Mouse (Mus musculus) spleen, postnatal 14 days (tissue): ENCODE measurements around the gene Rnf121.

ENCODE experiments used
- DNase-seq, 2 experiments: peaks; one replicate each; pipeline ENCODE4 v3.0.0; 2021 to 2022; ENCODE audit warnings: low spot score in 2 of 2

Gene Rnf121

GRCm38 (mm10) chr7:102065046-102065891 is at the start of gene Rnf121, which contains the start of the genes Xndc1 and Xntrpc:
Gene Rnf121 (minus strand): TSS chr7:102065469.
Gene Xndc1 (plus strand): TSS chr7:102065511.
Gene Xntrpc (plus strand): TSS chr7:102065713.
- DNase-seq: peak; percentile 79 to 86

GRCm38 (mm10) chr7:102113151-102113729 is 48.0 kb upstream of the Rnf121 start:
- DNase-seq: no peak

GRCm38 (mm10) chr7:102109746-102110145 is 44.5 kb upstream of the Rnf121 start:
- no peak for DNase-seq

GRCm38 (mm10) chr7:102109171-102109570 is 43.9 kb upstream of the Rnf121 start, which contains the start of gene Art5:
Gene Art5 (minus strand): TSS chr7:102109489.
- DNase-seq: no peak

- no peak for DNase-seq
These were observed 42.9 kb upstream of the Rnf121 start for GRCm38 (mm10) chr7:102108206-102108605.

GRCm38 (mm10) chr7:102106700-102107141 is 41.5 kb upstream of the Rnf121 start:
- no peak for DNase-seq

- no peak for DNase-seq
These were observed 38.9 kb upstream of the Rnf121 start for GRCm38 (mm10) chr7:102104126-102104525.

GRCm38 (mm10) chr7:102103555-102103954 is 38.3 kb upstream of the Rnf121 start:
- no peak for DNase-seq

GRCm38 (mm10) chr7:102102696-102103095 is 37.4 kb upstream of the Rnf121 start:
- no peak for DNase-seq

GRCm38 (mm10) chr7:102102241-102102640 is 37.0 kb upstream of the Rnf121 start:
- DNase-seq: no peak

- no peak for DNase-seq
These were observed 36.2 kb upstream of the Rnf121 start, which contains the start of gene Art1 for GRCm38 (mm10) chr7:102101487-102101886. Gene Art1 (plus strand): TSS chr7:102101743.

GRCm38 (mm10) chr7:102100868-102101267 is 35.6 kb upstream of the Rnf121 start:
- DNase-seq: no peak

- peak in 1 of 2 experiments; percentile 13 for DNase-seq
These were observed 34.7 kb upstream of the Rnf121 start for GRCm38 (mm10) chr7:102099760-102100661.

GRCm38 (mm10) chr7:102087336-102087735 is 22.1 kb upstream of the Rnf121 start:
- no peak for DNase-seq

GRCm38 (mm10) chr7:102084041-102084696 is 18.9 kb upstream of the Rnf121 start:
- no peak for DNase-seq

GRCm38 (mm10) chr7:102082816-102083215 is 17.5 kb upstream of the Rnf121 start, which contains the start of gene Trpc2:
Gene Trpc2 (plus strand): TSS chr7:102083116.
- no peak for DNase-seq

- DNase-seq: no peak
These were observed 16.5 kb upstream of the Rnf121 start for GRCm38 (mm10) chr7:102081784-102082183.

- no peak for DNase-seq
These were observed 15.0 kb upstream of the Rnf121 start for GRCm38 (mm10) chr7:102080311-102080710.

GRCm38 (mm10) chr7:102078517-102078916 is 13.2 kb upstream of the Rnf121 start:
- DNase-seq: no peak

- DNase-seq: peak in 1 of 2 experiments; percentile 27
These were observed 11.5 kb upstream of the Rnf121 start for GRCm38 (mm10) chr7:102076714-102077296.

- no peak for DNase-seq
These were observed 1.1 kb upstream of the Rnf121 start for GRCm38 (mm10) chr7:102066363-102066762.
